Mouse (Mus musculus) lung, adult 2 months (tissue): Measurements from ENCODE around the gene Gm10840.

Source experiments
- CTCF ChIP-seq: fragments of 200-500 bp; IDR thresholded peaks from 2 replicates; pipeline ENCODE4 v1.5.1; 2011; ENCODE audit warnings: mild to moderate bottlenecking, low read length, control low read depth; ENCODE audit not compliant: insufficient read depth
- POLR2A ChIP-seq: fragments of 200-500 bp; IDR thresholded peaks from 2 replicates; pipeline ENCODE4 v1.6.1; 2011; ENCODE audit warnings: low read depth, mild to moderate bottlenecking, control low read depth, low read length, borderline replicate concordance; ENCODE audit errors: extremely low read depth

DNA sequence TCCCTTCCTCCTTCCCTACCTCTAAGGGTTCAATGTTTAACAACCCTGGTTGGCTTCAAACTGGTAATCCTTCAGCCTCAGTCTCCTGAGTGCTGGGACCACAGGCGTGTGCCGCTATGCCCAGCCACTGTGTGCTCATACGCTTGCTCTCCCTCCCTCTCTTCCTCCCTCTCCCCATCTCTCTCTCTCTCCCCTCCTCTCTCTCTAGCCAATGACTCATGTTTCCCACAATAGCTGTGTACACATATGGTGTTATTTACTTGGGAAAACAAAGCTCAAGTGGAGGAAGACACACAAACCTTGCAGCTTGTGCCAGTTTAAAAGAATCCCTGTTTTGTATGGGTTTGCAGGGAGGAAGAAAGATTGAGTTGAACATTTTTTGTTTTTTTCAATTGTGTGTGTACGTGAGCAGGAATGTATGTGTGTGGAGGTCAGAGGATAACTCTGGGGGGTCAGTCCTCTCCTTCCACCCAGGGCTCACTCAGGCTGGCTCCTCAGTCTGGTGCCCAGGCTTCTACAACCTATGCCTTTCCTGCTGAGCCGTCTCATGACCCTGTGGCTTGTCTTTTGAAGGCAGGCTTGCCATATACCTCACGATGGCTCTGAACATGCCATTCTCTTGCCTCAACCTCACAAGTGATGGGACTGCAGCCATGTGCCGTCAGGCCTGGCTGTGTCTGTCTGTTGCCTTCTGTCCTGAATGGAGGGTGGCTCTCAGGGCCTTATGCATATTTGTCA is 19.2 kb downstream of the Gm10840 start:
- TF ChIP-seq POLR2A (no peak), CTCF (no peak)
